Mouse (Mus musculus): Measurements from ENCODE around the gene Tarm1. TPM values are rescaled to one million over a fixed set of nuclear protein-coding genes. Genes with fewer than 3 reads are reported as not detected.

The Tarm1 gene
- total RNA-seq (2021): 1 to 10 TPM in 1 of 2 experiments, under 1 TPM in 1; 0.70 to 1.7 TPM
- long read RNA-seq, experiment 1, partial matches to known transcripts: 0 of 1 reads
- long read RNA-seq, experiment 1, other reads (novel, unspliced or antisense): 1 of 1 reads
- long read RNA-seq, experiment 2, partial matches to known transcripts: 1 of 2 reads
- long read RNA-seq, experiment 2, other reads (novel, unspliced or antisense): 1 of 2 reads

DNA sequence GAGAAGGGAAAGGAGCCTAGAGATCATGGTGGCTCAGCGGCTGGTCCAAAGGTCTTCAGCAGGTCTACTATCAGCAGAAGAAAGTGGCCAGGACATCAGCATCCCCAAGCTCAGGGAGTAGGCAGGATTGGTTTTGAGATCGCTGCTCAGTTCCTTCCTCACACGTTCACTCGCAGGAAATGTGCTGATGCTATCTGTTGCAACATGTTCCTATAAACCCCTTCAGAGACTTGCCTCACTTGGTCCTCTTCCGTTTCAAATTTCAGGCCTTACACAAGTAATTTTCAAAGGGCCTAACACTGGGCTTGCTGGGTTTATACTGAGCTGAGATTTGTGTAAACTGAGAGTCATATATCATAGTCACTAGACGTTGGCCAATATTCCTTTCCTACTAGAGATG, at the start of gene Tarm1:
Gene Tarm1 (minus strand): TSS at position 186 of the 400 bp plus-strand sequence.
- DNase-seq (ENCODE audit: low spot score in 2 of 2): no peak

DNA sequence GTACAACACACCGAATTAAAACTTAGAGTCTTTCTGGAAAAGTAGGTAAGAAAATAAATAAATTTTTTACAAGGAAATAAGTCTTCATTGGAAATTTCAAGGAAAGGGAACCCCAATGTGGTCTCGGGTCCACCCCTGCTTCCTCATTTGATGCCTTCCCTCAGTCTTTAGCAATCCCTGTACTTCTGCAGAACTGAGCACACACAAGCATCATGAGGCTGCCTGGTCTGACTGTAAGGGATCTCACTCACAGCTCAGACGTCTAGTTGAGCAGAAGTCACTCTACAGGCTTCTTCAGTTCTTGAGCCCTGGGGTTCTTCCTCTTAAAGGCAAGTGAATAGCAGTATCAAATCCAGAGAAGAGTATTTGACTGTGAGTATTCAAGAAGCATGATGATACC, 3.5 kb upstream of the Tarm1 start:
- no peak for DNase-seq (ENCODE audit: low spot score in 2 of 2)

GRCm38 (mm10) chr7:3500406-3500805, 2.0 kb downstream of the Tarm1 start:
- no peak for DNase-seq (ENCODE audit: low spot score in 2 of 2)

GRCm38 (mm10) chr7:3481948-3482608, 20.3 kb downstream of the Tarm1 start:
- no peak for DNase-seq (ENCODE audit: low spot score in 2 of 2)

- no peak for DNase-seq (ENCODE audit: low spot score in 2 of 2)
Measured at GRCm38 (mm10) chr7:3476728-3477127, 25.7 kb downstream of the Tarm1 start.

DNA sequence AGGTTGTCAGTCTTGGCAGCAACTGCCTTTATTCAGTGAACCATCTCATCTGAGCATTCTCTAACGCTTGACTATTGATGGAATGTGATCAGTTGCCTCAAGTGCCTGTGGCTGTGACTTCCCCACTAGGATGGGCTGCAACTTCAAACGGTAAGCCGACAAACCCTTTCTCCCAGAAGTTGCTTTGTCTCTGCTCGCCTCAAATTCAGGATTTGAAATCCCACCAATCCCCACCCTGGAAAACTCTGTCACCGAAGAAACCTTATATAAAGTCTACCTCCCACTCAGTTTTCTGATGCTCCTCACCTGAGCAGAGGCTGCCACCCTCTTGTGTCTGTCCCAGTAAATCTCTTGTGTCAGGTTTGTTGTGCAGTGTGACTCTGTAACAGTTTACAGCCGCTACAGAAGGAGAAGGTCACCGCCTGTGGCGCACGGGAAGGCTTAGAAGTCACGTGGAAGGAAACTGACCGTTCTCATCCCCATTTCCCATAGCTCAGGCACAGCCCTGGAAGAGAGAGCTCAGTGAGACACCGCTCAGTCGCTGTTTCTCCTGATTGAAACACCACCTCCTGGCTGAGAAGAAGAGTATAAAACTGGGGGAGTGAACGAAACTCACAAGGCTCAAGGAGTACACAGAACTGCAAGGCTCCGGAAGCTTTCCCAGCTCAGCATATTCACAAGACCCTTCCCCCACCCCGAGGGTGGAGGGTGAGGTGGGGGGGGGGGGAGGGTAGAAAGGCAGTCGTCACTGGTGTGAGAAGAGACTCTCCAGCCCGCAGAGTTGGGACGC, 27.9 kb downstream of the Tarm1 start:
- DNase-seq (ENCODE audit: low spot score in 2 of 2): no peak

DNA sequence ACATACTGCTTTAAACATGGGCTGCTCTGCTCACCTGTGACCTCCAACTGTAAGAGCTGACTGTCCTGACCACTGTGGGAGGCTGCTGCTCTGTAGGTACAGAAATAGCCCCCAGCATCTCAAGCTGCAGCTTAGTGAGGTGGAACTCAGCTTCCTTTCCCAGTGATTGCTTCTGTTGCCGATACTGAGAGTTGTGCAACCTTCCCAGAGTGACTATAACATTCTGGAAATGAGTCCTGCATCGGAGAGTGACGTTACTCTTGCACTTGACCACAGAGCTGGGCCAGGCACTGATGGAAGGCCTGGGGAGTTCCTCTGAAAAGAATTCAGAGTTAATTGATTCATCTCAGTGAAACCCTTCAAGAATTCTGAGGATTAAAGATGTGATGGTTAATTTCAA, 29.6 kb downstream of the Tarm1 start:
- DNase-seq (ENCODE audit: low spot score in 2 of 2): no peak

DNA sequence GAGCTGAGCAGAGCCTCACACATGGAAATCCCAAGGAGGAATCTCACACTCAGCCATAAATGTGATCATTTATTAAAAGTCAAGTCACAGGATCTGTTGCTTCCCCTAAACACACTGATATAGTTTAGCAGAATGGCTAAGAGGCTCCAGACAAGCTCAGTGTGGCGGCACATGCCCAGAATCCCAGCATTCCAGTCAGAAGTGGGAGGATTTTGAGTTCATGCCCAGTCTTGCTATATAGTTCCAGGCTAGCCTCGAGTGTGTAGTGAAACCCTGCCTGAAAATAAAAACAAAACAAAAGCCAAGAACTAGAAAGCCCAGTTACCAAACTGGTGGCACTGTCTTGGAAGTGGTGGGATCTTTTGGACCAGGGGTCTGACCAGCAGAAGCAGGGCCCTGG, 33.8 kb downstream of the Tarm1 start:
- DNase-seq (ENCODE audit: low spot score in 2 of 2): no peak

GRCm38 (mm10) chr7:3463306-3463705, 39.1 kb downstream of the Tarm1 start:
- no peak for DNase-seq (ENCODE audit: low spot score in 2 of 2)

DNA sequence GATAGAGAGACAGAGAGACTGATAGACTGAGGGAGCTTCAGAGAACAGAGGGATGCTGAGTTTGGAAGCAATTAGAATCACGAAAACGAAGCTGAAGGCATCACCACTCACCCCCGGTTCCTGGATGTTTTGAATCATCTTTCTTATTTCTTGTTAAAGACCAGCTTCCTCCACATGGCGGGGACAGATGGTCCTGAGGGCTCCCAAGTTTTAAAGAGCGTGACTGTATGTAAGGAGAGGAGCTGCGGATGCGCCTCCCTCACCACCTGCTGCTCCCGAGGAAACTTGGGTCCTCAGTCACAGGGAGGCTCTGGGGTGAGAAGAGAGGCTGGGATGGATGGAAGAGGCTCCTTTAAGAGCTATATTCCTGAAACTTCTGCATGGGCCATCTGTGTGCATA, 42.2 kb downstream of the Tarm1 start:
- no peak for DNase-seq (ENCODE audit: low spot score in 2 of 2)

DNA sequence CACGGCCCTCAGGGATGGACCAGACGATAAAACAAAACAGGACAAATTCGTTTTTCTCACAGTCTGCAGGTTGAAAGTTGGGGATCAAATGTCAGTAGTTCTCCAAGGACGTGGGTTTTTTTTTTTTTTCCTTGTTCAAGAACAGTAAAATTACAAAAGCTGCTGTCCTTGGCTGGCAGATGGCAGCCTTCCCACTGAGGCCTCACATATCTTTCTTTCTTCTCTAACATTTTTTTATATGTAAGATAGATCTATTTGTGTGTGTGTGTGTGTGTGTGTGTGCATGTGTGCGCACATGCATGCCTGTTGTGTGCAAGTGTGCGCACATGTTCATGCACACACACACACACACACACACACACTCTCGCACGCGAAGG, 44.6 kb downstream of the Tarm1 start:
- DNase-seq (ENCODE audit: low spot score in 2 of 2): no peak

GRCm38 (mm10) chr7:3457111-3457840, 45.1 kb downstream of the Tarm1 start:
- no peak for DNase-seq (ENCODE audit: low spot score in 2 of 2)

GRCm38 (mm10) chr7:3453486-3454183, 48.8 kb downstream of the Tarm1 start:
- no peak for DNase-seq (ENCODE audit: low spot score in 2 of 2)

GRCm38 (mm10) chr7:3452821-3453485, 49.5 kb downstream of the Tarm1 start:
- DNase-seq (ENCODE audit: low spot score in 2 of 2): no peak

DNA sequence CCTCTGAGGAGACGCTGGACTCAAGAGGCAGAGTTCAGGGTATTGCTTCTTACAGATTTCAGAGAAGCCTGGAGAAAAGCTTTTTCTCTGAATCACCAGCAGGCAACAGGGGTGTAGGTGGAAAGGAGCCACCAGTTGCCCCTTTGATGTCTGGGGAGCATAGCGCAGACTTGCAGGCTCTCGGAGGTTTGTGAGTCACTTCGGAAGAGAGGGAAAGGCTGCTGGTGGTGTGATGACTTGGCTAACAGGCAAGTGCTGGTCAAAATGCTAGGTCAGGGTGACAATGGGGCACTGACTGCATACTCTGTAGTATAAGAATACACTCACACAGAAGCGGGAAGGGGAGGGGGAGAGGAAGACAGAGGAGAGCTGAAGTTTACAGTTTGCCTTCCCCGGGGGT, 51.3 kb downstream of the Tarm1 start:
- no peak for DNase-seq (ENCODE audit: low spot score in 2 of 2)

DNA sequence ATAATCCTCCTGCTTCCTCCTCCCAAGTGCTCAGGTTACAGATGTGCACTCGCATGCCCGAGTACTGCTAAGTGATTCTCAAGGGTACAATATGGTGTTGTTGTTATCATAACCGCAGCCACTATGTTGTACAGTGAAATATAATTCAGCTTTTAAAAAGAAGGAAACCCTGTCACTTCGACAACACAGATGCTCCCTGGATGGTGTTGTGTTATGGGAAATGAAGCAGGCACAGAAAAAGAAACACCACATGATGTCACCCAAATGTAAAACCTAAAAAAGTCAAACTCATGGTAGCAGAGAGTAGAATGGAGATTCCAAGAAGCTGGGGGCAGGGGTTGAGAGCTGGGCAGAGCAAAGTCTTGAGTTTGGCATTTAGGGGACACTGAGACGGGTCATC, 51.8 kb downstream of the Tarm1 start:
- DNase-seq (ENCODE audit: low spot score in 2 of 2): no peak

- DNase-seq (ENCODE audit: low spot score in 2 of 2): peak; percentile 80 to 87
Measured at GRCm38 (mm10) chr7:3448737-3449454, 53.5 kb downstream of the Tarm1 start.

GRCm38 (mm10) chr7:3447026-3447425, 55.4 kb downstream of the Tarm1 start:
- no peak for DNase-seq (ENCODE audit: low spot score in 2 of 2)

- DNase-seq (ENCODE audit: low spot score in 2 of 2): no peak
Measured at GRCm38 (mm10) chr7:3446584-3446983, 55.8 kb downstream of the Tarm1 start.

DNA sequence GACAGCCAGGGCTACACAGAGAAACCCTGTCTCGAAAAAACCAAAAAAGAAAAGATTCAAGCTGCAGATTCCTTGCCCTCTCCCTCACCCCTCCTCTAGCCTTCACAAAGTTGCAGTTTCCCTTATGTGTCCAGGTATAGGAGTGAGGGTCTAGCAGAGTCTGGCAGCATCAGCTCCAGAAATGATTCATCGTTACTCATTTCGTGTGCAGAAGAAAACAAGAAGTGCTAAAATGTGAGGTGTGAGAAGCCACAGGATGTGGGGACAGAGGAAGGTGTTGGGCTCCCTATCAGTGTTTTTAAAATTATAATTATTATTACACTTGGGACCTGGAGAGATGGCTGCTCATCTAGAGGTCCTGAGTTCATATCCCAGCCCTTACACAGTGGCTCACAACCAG, 57.7 kb downstream of the Tarm1 start:
- DNase-seq (ENCODE audit: low spot score in 2 of 2): no peak

All from adrenal gland, adult 18-20 months (tissue).